Mouse (Mus musculus) lung, postnatal 14 days (tissue): ENCODE measurements around the gene Ifi27l2a.
A peak's percentile ranks its signal among the peaks of the same experiment; 100 is the strongest.
"Not testable (repeated sequence)": the region's sequence is repeated elsewhere in the genome, so short reads cannot be mapped to it uniquely, and the experiment has no call there.

Source experiments
- DNase-seq: peaks from one replicate; pipeline ENCODE4 v3.0.0; 2021

Ifi27l2a gene

GRCm38 (mm10) chr12:103443524-103443923, at the start of gene Ifi27l2a:
Gene Ifi27l2a, minus strand, starts transcription at chr12:103443680.
- no peak for DNase-seq

GRCm38 (mm10) chr12:103492767-103493166, 49.3 kb upstream of the Ifi27l2a start:
- DNase-seq, result peak; percentile 87

DNA sequence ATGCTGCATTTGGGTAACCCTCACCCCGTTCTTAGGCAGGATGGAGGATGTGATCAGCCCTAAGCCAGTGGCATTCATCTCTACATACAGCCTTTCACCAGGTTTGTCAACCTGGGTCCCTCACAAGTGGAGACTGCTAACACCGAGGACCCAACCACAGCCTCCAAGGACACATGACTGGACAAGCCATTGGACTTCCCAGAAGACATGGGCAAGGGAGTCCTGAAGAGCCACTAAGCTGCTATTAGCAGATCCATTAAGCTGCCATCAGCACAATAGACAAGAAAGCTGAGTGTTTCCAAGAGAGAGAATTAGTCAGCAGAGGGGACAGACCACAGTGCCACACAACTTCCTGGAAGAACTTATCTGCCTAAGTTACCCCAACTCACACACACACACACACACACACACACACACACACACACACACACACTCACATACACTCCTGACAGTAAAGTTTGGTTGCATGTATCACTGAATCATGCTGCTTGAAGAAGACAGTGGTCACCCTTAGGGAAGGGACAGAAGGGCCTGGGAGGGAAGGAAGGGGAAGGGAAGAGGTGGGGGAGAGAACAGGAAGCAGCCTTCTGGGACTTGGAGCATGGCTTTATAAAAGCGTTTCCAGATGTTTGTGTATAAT, 47.7 kb upstream of the Ifi27l2a start:
- no peak for DNase-seq

DNA sequence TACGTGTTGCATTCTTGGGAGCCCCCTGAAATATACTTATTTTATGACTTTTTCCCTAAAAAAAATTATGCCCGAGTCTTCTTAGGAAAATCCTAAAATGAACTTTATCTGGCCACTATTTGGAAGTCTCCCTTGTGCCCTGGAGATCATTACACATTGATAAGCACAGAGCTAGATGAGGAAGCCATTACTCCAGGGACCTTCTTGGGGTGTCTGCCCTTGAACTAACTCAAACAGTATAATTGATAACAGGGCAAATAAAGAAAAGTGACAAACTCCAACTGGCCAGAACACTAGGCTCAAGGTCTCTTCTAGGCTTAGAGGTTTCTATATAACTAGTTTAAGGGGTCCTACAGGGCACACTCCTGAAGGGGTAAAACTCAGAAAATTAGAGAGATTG, 44.3 kb upstream of the Ifi27l2a start:
- no peak for DNase-seq

- peak; percentile 26 for DNase-seq
Measured at GRCm38 (mm10) chr12:103487276-103487675, 43.8 kb upstream of the Ifi27l2a start.

DNA sequence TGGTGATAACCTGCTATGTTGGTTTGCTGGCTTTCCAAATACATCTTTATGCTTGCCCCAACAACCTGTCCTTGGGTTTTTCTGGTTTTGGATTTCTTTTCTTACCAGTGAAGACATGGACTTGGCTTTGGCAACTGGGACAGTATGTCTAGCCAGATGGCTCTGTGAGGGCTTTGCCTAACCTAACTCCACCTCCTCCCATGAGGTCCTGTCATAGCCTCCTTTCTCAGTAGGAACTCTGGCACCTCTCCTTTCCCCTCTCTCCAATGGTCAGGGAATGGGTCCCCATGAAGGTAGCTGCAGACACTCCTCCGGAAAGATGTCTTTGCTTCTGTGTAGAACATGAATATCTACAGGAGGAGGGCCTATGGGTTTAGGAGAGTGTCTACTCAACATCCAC, 43.2 kb upstream of the Ifi27l2a start:
- DNase-seq, result no peak

- DNase-seq, result not testable (repeated sequence)
Measured at GRCm38 (mm10) chr12:103484200-103484972, 40.9 kb upstream of the Ifi27l2a start.

- no peak for DNase-seq
Measured at GRCm38 (mm10) chr12:103482781-103483180, 39.3 kb upstream of the Ifi27l2a start.

DNA sequence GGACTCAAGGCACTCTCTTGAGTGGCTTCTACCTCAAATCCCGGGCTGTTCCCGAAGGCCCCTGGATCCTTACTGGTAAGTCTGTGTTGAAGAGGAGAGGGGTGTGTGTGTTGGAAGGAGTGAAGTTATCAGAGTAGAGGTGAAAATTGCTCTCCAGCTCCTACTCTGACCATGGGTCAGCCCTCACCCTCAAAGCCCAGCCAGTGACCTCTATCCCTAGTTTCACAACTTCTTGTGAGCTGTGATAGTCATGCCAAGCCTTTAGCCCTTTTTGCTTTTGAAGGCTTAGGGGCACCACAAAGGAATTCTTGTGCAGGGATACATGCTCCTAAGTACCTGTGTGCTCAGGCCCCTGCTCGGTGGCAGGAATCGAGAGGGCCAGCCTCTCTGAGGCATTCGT, 38.2 kb upstream of the Ifi27l2a start:
- no peak for DNase-seq

- no peak for DNase-seq
Measured at GRCm38 (mm10) chr12:103477461-103478015, 34.1 kb upstream of the Ifi27l2a start.

DNA sequence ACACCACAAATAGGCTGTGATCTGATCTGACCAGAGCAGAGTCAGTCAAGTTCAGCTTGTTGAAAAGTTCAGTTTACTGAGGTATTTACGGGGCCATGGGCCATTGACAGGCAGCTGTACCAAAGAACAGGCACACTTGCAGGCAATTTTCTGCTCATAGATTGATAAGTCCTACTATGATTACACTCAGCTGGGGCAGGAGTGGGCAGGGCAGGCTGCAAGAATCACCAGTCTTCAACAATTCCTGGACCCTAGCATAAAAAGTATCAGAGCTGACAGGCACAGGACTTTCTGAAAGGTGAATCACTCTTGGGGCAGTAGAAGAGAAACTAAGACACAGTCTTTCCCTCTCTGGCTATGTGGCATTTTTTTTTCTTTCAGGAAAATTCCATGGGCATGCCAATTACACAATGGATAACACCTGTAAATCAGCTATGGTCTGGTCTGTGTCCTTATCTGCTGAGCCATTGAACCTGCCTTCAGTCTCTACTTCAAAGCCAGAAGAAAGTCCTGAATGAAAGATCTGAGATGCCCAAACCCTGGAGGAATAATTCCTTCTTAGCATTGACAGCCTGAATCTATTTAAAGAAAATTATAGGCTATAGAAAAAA, 33.4 kb upstream of the Ifi27l2a start:
- no peak for DNase-seq

GRCm38 (mm10) chr12:103474481-103474880, 31.0 kb upstream of the Ifi27l2a start:
- DNase-seq, result no peak

- DNase-seq, result no peak
Measured at GRCm38 (mm10) chr12:103457140-103457539, 13.7 kb upstream of the Ifi27l2a start, which contains the start of gene Ifi27l2b. Gene Ifi27l2b, minus strand, starts transcription at chr12:103457223.

- not testable (repeated sequence) for DNase-seq
Measured at GRCm38 (mm10) chr12:103456727-103457126, 13.2 kb upstream of the Ifi27l2a start.

DNA sequence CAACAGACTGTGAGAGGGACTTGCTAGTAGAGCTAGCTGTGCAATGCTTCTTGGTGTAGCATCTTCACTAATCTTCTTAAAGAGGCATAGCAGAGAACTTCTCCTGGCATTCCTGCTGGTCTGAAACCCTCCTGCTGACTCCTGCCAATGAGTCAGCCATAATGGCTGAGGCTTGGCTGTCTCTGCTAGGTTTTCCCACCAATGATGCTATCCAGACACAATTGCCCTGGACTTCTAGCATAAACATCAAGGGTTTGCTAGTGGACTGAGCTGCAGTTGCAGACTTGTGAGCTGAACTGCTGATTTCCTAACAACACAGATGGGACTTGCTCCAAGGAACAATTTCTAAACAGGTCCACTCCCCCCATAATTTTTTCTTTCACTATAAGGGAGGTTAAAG, 9.9 kb upstream of the Ifi27l2a start:
- no peak for DNase-seq

DNA sequence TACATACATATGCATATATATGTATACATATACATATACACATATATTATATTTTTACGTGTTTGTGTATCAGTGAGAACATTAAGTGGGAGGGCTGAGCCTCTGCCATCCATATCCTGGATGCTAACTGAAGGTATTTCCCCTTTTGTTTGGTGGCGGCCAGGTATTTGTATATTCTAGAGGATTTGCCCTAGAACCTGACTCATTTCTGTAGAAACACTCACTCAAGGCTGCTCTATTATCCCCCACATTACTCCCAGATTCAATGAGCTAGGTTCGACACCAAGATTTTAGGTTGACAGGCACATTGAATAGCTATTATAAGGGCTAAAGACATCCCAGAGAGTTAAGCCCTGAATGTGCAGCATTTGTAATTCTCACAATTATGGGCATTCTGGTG, 1.6 kb upstream of the Ifi27l2a start:
- DNase-seq, result no peak

DNA sequence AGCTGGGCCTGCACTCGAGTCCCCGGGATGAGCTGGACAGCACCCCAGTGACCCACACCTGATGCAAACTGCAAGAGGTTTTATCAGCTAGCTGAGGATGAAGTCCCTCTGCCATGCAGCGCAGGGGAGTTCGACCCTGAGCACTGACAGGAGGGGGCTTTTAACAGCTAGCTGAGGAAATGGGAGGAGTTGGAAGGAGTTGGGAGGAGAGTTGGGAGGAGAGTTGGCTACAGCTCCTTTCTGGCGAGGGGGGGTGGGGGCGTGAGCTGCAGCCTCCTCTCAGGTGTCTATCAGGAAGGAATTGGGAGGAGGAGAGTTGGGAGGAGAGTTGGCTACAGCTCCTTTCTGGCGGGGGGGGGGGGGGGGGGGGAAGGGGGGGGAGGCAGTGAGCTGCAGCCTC, 781 bp upstream of the Ifi27l2a start:
- not testable (repeated sequence) for DNase-seq

GRCm38 (mm10) chr12:103437601-103438000, 5.9 kb downstream of the Ifi27l2a start:
- DNase-seq, result no peak

- no peak for DNase-seq
Measured at GRCm38 (mm10) chr12:103434861-103435260, 8.6 kb downstream of the Ifi27l2a start.

DNA sequence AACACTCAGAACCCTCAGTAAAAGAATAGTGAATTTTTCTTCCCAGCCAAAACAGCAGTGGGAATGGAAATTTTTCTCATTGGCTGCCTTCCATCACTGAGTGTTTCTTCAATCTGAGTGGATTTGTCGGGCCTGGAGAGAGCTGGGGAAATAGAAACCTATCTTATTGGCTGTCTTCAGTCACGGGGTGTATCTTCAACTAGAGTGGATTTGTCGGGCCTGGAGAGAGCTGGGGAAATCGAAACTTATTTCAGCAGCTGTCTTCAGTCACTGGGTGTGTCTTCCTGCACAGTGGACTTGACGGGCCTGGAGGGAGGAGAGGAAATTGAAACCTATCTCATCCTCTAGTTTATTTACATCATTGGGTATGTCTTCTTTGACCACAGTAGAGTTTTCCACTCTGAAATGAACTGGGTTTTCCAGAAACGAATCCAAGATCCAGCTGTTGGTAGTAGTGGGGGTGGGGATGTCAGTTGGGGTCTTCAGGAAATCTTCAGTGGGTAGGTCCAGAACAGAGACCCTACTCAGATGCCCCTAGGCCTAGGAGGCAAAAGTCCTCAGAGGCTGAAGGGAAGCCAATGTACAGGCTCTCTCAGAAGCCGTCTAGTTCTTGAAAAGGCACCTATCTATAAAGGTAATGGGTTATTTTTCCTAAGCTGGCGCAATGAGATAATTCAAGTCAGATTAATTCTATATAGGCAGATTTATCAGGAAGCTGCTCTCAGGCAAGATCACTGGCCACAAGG, 9.3 kb downstream of the Ifi27l2a start, which contains the start of gene Ifi27:
Gene Ifi27, plus strand, starts transcription at position 226 of the 746 bp plus-strand sequence.
- peak; percentile 75 for DNase-seq

GRCm38 (mm10) chr12:103433430-103433829, 10.1 kb downstream of the Ifi27l2a start:
- no peak for DNase-seq

- DNase-seq, result no peak
Measured at GRCm38 (mm10) chr12:103426710-103427109, 16.8 kb downstream of the Ifi27l2a start.
